Mouse (Mus musculus): ENCODE measurements at regions not wholly inside any gene's neighbourhood (a gene's known extent, or its start where the extent isn't known, plus 50 kb on each side); places are given as distances from the start of the nearest gene placed in this dataset.

- ATAC-seq (replicated peaks; ENCODE audit: insufficient number of reproducible peaks, low FRiP score, low TSS enrichment, poor library complexity, severe bottlenecking): no peak
Observed at GRCm38 (mm10) chr13:56350705-56351400, 54.5 kb upstream of the Cxcl14 start.

- ATAC-seq (replicated peaks; ENCODE audit: insufficient number of reproducible peaks, low FRiP score, low TSS enrichment, poor library complexity, severe bottlenecking): no peak
Observed at GRCm38 (mm10) chr13:56351401-56351735, 55.0 kb upstream of the Cxcl14 start.

- ATAC-seq (replicated peaks; ENCODE audit: insufficient number of reproducible peaks, low FRiP score, low TSS enrichment, poor library complexity, severe bottlenecking): no peak
Observed at GRCm38 (mm10) chr13:56352436-56352835, 56.1 kb upstream of the Cxcl14 start.

GRCm38 (mm10) chr13:56352839-56353605 is 56.7 kb upstream of the Cxcl14 start:
- ATAC-seq (replicated peaks; ENCODE audit: insufficient number of reproducible peaks, low FRiP score, low TSS enrichment, poor library complexity, severe bottlenecking): peak; percentile 75

DNA sequence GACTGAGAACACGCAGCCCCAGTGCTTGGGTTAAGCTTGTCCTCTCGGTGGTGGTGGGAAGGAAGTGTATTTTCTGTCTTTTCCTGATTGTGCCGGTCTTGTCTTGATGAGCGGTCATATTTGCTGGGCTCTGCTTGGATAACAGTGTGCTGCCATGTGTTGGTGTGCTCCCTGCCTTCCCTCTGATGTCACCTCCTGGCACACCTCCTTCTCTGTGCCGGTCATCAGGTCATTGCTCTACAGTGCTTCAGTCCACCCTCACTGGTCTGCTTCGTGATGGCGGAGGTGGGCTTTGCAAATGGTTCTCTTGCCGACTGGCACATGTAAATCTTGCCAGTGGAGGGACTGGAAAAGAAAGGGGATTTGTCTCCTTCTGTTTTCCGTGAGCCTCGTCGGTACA is 57.6 kb upstream of the Cxcl14 start:
- ATAC-seq (replicated peaks; ENCODE audit: insufficient number of reproducible peaks, low FRiP score, low TSS enrichment, poor library complexity, severe bottlenecking): no peak

GRCm38 (mm10) chr13:56354630-56355029 is 58.3 kb upstream of the Cxcl14 start:
- ATAC-seq (replicated peaks; ENCODE audit: insufficient number of reproducible peaks, low FRiP score, low TSS enrichment, poor library complexity, severe bottlenecking): no peak

GRCm38 (mm10) chr13:56356999-56357398 is 60.6 kb upstream of the Cxcl14 start:
- ATAC-seq (replicated peaks; ENCODE audit: insufficient number of reproducible peaks, low FRiP score, low TSS enrichment, poor library complexity, severe bottlenecking): no peak

DNA sequence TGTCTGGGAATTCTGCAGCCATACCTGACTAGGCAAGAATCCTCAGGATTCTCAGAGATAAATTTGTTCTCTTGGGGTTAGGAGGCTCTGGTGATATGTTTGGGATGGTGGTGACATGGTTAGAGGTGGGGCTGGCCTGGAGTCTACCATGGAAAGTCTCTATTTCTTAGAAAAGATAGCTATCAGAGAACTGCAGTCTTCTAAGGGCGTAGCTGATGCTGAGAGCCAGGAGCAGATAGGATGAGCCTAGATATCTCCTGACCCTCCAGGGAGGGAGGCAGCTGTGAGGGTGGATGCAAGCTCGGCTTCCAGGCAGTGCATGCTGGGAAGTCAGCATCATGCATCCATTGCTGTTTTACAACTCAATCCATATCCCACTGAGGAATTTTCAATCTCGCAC is 61.6 kb upstream of the Cxcl14 start:
- no peak for ATAC-seq (replicated peaks; ENCODE audit: insufficient number of reproducible peaks, low FRiP score, low TSS enrichment, poor library complexity, severe bottlenecking)

- no peak for ATAC-seq (replicated peaks; ENCODE audit: insufficient number of reproducible peaks, low FRiP score, low TSS enrichment, poor library complexity, severe bottlenecking)
Observed at GRCm38 (mm10) chr13:56358827-56359226, 62.5 kb upstream of the Cxcl14 start.

GRCm38 (mm10) chr13:56359554-56359953 is 63.2 kb upstream of the Cxcl14 start:
- ATAC-seq (replicated peaks; ENCODE audit: insufficient number of reproducible peaks, low FRiP score, low TSS enrichment, poor library complexity, severe bottlenecking): no peak

DNA sequence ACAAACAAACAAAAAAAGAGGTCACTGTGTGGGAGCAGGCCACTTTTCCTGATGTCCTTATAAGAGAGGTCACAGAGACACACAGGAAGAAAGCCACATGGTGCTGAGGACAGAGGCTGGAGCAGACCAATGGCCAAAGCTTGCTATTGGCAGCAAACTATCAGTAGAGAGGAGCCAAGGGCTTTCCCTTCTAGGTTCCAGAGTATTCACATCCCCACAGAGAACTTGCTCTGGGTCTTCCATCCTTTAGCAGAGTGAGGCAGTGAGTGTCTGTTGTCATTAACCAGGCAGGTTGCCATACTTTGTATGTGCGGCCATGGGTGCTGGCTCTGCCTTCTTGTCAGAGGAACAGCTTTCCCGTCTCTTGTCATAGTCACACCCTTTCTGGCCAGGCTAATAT is 64.5 kb upstream of the Cxcl14 start:
- no peak for ATAC-seq (replicated peaks; ENCODE audit: insufficient number of reproducible peaks, low FRiP score, low TSS enrichment, poor library complexity, severe bottlenecking)

DNA sequence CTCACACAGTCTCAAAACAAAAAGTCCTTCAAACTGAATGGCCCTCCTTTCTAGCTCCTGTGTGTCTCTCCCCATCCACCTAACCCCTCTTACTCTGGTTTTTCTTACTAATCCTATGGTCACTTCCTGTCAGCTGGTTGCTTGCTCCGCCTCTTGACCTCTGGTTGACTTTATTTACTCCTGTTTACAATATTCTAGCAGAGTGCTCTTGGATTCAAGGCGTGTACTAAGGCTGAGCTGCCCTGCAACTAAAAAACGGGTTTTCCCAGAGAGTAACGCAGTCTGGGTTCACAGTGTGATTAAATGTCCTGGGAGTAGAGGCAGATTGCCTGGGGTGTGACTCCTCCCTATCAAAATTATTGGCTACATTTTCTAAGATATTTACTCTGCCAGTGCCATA is 64.2 kb upstream of the Gm3045 start:
- no peak for ATAC-seq (replicated peaks; ENCODE audit: insufficient number of reproducible peaks, low FRiP score, low TSS enrichment, poor library complexity, severe bottlenecking)

- no peak for ATAC-seq (replicated peaks; ENCODE audit: insufficient number of reproducible peaks, low FRiP score, low TSS enrichment, poor library complexity, severe bottlenecking)
Observed at GRCm38 (mm10) chr13:56362646-56363045, 63.7 kb upstream of the Gm3045 start.

DNA sequence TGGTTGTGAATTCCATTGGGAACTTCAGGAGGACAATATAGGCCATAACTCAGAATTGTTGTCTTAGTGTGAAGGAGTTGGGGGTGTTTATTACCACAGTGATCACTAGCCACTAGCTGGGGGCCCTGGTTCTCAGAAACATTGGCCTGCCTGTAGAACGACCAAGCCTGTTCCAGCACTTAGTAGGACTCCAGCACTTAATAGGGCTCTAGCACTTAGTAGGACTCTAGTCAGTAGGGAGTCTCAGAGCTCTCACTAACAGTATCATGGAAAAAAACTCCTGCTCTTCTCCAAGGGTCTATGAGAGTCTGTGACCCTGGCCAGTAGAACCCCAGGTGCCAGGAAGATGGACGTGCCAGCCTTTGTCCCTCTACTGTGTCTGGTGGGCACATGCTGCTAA is 56.8 kb upstream of the Gm3045 start:
- ATAC-seq (replicated peaks; ENCODE audit: insufficient number of reproducible peaks, low FRiP score, low TSS enrichment, poor library complexity, severe bottlenecking): no peak

DNA sequence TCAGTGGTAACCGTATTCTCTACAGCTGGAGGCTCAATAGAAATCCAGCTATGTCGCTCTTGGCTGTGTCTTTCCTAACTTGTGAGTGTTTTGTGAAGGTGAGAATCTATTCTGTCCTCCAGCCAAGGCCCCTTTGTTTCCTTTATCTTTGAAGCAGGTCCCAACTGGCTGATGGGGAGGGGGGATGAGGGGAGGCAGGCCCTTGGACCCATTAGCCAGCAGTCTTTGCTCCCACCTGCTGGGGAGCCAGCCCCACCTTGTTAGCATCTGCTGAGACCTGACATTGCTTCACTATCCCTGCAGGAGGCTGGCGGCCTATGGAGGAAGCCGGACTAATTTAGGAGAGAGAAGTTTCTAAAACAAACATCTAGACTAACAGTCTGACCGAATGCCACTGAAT is 55.0 kb upstream of the Gm3045 start:
- ATAC-seq (replicated peaks; ENCODE audit: insufficient number of reproducible peaks, low FRiP score, low TSS enrichment, poor library complexity, severe bottlenecking): no peak

DNA sequence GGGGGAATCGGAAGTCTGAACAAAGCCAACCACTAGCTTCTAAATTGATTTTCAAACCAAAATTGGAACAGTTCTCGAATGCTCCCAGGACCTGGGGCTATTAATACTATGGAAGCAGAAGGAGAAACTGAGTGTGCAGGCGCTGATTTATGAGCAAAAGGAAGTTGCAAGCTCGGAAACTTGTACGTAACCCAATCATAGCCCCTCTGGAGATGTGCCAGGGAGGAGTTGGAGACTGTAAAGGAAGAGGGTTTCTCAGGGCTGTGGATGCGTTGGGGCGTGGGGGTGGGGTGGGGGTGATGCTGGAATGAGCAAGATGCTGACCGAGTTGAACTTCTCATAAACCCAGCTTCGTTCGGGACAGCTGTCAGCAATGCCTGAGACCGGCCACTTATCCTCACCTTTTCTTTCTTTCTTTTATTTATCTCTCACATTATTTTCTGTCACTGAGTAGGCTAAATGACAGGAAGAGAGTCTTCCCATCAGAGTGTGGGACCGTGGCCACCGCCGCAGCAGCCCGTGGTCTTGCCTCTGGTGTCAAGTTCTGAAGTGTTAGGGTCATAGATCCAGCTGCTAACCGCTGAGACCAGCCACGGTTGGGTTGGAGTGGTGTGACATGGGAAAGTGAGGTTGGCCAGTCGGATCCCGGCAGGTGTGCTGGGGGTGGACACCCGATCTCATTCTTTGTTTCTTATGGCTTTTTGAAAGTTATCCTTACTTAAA is 54.2 kb upstream of the Gm3045 start:
- ATAC-seq (replicated peaks; ENCODE audit: insufficient number of reproducible peaks, low FRiP score, low TSS enrichment, poor library complexity, severe bottlenecking): no peak

- no peak for ATAC-seq (replicated peaks; ENCODE audit: insufficient number of reproducible peaks, low FRiP score, low TSS enrichment, poor library complexity, severe bottlenecking)
Observed at GRCm38 (mm10) chr13:56372727-56373126, 53.7 kb upstream of the Gm3045 start.

All from monocyte, adult 5-6 weeks (primary cell).